Mouse (Mus musculus): ENCODE measurements around the gene Mbd3. TPM values are rescaled to one million over a fixed set of nuclear protein-coding genes. Genes with fewer than 3 reads are reported as not detected.

The Mbd3 gene
- total and polyA plus RNA-seq, 2 experiments from 2014 or later = 50.4 to 175 TPM

- Histone ChIP-seq H3K27ac (peak overlapping the region; percentile 84; the same call in 1 of the 2 replicates), H3K36me3 (ENCODE audit: insufficient read depth, low read length) (peaks cover 9% of the 10 kb centered on the region; the same call in 1 of the 2 replicates), H3K9me3 (ENCODE audit: low read length) (no peaks in the 10 kb centered on the region), H3K4me2 (ENCODE audit: low read depth, low read length) (peak overlapping the region; percentile 97), H3K4me3 (ENCODE audit: low read length) (peak overlapping the region; percentile 74), H3K27me3 (ENCODE audit: insufficient read depth, low read length) (no peaks in the 10 kb centered on the region), H3K4me1 (ENCODE audit: insufficient read depth, low read length) (peaks cover 8% of the 10 kb centered on the region), H3K9ac (replicated peaks; ENCODE audit: low read length) (peak overlapping the region; percentile 89)
- WGBS = 54% methylated on average over 10 of the region's 10 CpGs
- ATAC-seq (no peak), DNase-seq (ENCODE audit: low spot score) (no peak)
- TF ChIP-seq CTCF (IDR thresholded peaks at IDR 0.05; ENCODE audit: low read depth) = peak; percentile 43
Measured at GRCm38 (mm10) chr10:80405481-80406173, 6.3 kb upstream of the Mbd3 start.

- WGBS = 93% methylated on average over 4 of the region's 4 CpGs
- Histone ChIP-seq H3K36me3 (ENCODE audit: insufficient read depth, low read length) (peaks cover 6% of the 10 kb centered on the region; the same call in 1 of the 2 replicates), H3K9me3 (ENCODE audit: low read length) (no peaks in the 10 kb centered on the region), H3K4me3 (ENCODE audit: low read length) (no peak overlapping the region), H3K9ac (replicated peaks; ENCODE audit: low read length) (no peak overlapping the region), H3K4me2 (ENCODE audit: low read depth, low read length) (no peak overlapping the region), H3K27me3 (ENCODE audit: insufficient read depth, low read length) (no peaks in the 10 kb centered on the region), H3K27ac (no peak overlapping the region), H3K4me1 (ENCODE audit: insufficient read depth, low read length) (peaks cover 8% of the 10 kb centered on the region)
- peak; percentile 62 for TF ChIP-seq CTCF (IDR thresholded peaks at IDR 0.05; ENCODE audit: low read depth)
- DNase-seq (ENCODE audit: low spot score) (no peak), ATAC-seq (no peak)
Measured at GRCm38 (mm10) chr10:80403044-80403692, 3.8 kb upstream of the Mbd3 start.

- H3K4me3 ChIP-seq (ENCODE audit: low read length) = no peak overlapping the region
- peaks cover 18% of the 10 kb centered on the region for H3K4me1 ChIP-seq (ENCODE audit: insufficient read depth, low read length)
- ATAC-seq (no peak), DNase-seq (ENCODE audit: low spot score) (no peak)
- H3K27me3 ChIP-seq (ENCODE audit: insufficient read depth, low read length) = no peaks in the 10 kb centered on the region
- 80% methylated on average over 4 of the region's 4 CpGs for WGBS
- H3K36me3 ChIP-seq (ENCODE audit: insufficient read depth, low read length) = peaks cover 6% of the 10 kb centered on the region; the same call in 1 of the 2 replicates
- H3K4me2 ChIP-seq (ENCODE audit: low read depth, low read length) = 0 out of 2 replicates have a peak overlapping the region, but pooled peaks have one; percentile 66
- no peaks in the 10 kb centered on the region for H3K9me3 ChIP-seq (ENCODE audit: low read length)
- no peak overlapping the region for H3K9ac ChIP-seq (replicated peaks; ENCODE audit: low read length)
- H3K27ac ChIP-seq = peak overlapping the region; percentile 99
- no peak for TF ChIP-seq CTCF (IDR thresholded peaks at IDR 0.05; ENCODE audit: low read depth)
Measured at GRCm38 (mm10) chr10:80400704-80401161, 1.4 kb upstream of the Mbd3 start.

GRCm38 (mm10) chr10:80399973-80400703 is 788 bp upstream of the Mbd3 start:
- 11% methylated on average over 17 of the region's 17 CpGs for WGBS
- peak overlapping the region; percentile 66 for H3K4me2 ChIP-seq (ENCODE audit: low read depth, low read length)

GRCm38 (mm10) chr10:80398719-80399190 is 595 bp downstream of the Mbd3 start:
- peak overlapping the region; percentile 78 for H3K4me2 ChIP-seq (ENCODE audit: low read depth, low read length)
- H3K4me1 ChIP-seq (ENCODE audit: insufficient read depth, low read length) = 0 out of 2 replicates have a peak, but pooled peaks cover 13% of the 10 kb centered on the region
- peak overlapping the region; percentile 99 for H3K27ac ChIP-seq
- H3K36me3 ChIP-seq (ENCODE audit: insufficient read depth, low read length) = peaks cover 20% of the 10 kb centered on the region; the same call in 1 of the 2 replicates
- ATAC-seq = peak; percentile 83
- no peaks in the 10 kb centered on the region for H3K27me3 ChIP-seq (ENCODE audit: insufficient read depth, low read length)
- H3K9me3 ChIP-seq (ENCODE audit: low read length) = no peaks in the 10 kb centered on the region
- DNase-seq (ENCODE audit: low spot score) = peak; percentile 100
- WGBS = 1% methylated on average over 57 of the region's 59 CpGs
- peak overlapping the region; percentile 65 for H3K4me3 ChIP-seq (ENCODE audit: low read length)
- peak overlapping the region; percentile 87 for H3K9ac ChIP-seq (replicated peaks; ENCODE audit: low read length)
- TF ChIP-seq CTCF (IDR thresholded peaks at IDR 0.05; ENCODE audit: low read depth) = peak; percentile 28; the same call in 1 of the 2 replicates

More at GRCm38 (mm10) chr10:80399973-80400703, 788 bp upstream of the Mbd3 start:
- Histone ChIP-seq H3K27ac (peak overlapping the region; percentile 99), H3K27me3 (ENCODE audit: insufficient read depth, low read length) (no peaks in the 10 kb centered on the region), H3K9ac (replicated peaks; ENCODE audit: low read length) (peak overlapping the region; percentile 42), H3K36me3 (ENCODE audit: insufficient read depth, low read length) (peaks cover 9% of the 10 kb centered on the region; the same call in 1 of the 2 replicates), H3K4me1 (ENCODE audit: insufficient read depth, low read length) (0 out of 2 replicates have a peak, but pooled peaks cover 13% of the 10 kb centered on the region), H3K4me3 (ENCODE audit: low read length) (peak overlapping the region; percentile 65), H3K9me3 (ENCODE audit: low read length) (no peaks in the 10 kb centered on the region)
- no peak for DNase-seq (ENCODE audit: low spot score)
- ATAC-seq = no peak
- TF ChIP-seq CTCF (IDR thresholded peaks at IDR 0.05; ENCODE audit: low read depth) = no peak

GRCm38 (mm10) chr10:80398174-80398535 is 1.2 kb downstream of the Mbd3 start:
- 0% methylated on average over 1 of the region's 1 CpGs for WGBS
- Histone ChIP-seq H3K4me2 (ENCODE audit: low read depth, low read length) (peak overlapping the region; percentile 78), H3K36me3 (ENCODE audit: insufficient read depth, low read length) (peaks cover 26% of the 10 kb centered on the region; the same call in 1 of the 2 replicates), H3K4me1 (ENCODE audit: insufficient read depth, low read length) (0 out of 2 replicates have a peak, but pooled peaks cover 13% of the 10 kb centered on the region), H3K9ac (replicated peaks; ENCODE audit: low read length) (peak overlapping the region; percentile 87), H3K27ac (peak overlapping the region; percentile 99), H3K27me3 (ENCODE audit: insufficient read depth, low read length) (no peaks in the 10 kb centered on the region), H3K9me3 (ENCODE audit: low read length) (no peaks in the 10 kb centered on the region), H3K4me3 (ENCODE audit: low read length) (peak overlapping the region; percentile 65)
- DNase-seq (ENCODE audit: low spot score) (no peak), ATAC-seq (no peak)
- no peak for TF ChIP-seq CTCF (IDR thresholded peaks at IDR 0.05; ENCODE audit: low read depth)
